Mouse (Mus musculus) B cell, adult 2 months (primary cell): ENCODE measurements around the gene Smarcd2.

ENCODE experiments used
- DNase-seq, 2 experiments: peaks; one replicate each; pipeline ENCODE4 v3.0.0; 2022

Smarcd2 gene

DNA sequence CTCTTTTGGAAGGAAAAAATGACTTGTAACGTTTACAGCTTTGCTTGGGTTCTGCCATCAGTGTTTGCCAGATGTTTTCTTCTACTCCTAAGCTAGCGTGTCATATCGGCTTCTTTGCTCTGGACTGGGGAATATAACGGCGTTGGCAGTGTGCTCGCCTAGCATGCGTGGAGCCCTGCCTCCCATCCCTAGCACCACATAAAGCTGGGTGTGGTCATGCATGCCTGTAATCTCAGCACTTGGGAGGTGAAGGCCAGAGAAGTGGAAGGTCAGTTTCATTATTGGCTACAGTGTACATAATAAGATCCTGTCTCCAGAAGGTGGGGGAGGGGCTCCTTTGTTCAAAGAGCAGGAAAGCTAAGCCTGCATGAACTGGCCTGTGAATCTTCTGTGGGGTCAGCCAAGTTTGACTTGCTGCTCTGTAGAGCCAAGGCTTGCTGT is 2.2 kb upstream of the Smarcd2 start:
- no peak for DNase-seq

DNA sequence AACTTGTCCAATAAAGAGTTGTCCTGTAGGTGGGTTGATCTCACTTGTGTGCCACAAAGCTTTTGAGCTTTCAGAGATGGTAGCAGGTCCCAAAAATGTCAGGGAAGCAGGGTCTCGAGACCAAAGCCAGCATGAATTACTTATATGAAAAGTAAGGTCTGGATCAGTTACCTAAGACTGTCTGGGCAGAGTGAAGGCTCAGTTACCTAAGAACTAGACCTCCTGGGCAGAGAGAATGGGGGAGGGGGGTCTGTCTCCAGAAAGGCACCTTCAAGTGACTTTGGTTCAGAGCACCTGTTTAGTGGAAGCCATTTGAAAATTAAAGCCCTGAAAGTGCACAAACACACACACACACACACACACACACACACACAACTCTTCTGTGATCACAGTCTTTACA is 1.6 kb upstream of the Smarcd2 start:
- no peak for DNase-seq

DNA sequence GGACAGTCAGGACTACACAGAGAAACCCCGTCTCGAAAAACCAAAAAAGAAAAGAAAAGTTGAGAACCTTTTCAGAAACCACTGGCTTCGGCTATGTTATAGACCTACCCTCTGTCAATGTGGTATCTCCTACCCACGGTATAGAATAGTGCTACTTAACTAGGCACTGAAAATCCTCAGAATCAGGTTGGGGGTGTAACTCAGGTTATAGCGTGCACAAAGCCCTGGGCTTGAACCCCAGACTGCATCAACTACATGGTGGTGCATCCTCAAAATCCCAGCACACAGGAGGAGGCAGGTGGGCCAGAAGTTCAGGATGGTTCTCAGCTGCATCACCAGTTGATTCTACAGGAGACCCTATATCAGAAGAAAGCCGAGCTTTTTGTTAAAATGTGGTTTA is 1.0 kb upstream of the Smarcd2 start:
- no peak for DNase-seq

DNA sequence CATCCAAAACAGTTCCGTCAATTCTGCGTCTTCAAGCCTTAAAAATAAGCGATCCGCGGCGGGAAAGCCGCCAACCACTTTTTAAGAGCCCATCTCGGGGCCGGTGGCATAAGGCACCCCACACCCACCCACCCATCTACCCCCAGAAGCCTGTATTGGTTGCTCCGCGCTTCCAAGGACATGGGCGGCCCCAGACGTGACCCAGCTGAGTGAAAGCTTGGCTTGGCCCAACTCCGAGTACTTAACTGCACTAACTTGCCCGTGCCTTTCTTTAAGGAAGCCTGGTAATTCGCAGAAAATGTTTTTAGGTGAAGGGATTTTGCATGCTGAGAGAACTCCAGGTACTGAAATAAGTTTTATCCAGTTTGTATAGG is 526 bp upstream of the Smarcd2 start:
- DNase-seq: no peak

DNA sequence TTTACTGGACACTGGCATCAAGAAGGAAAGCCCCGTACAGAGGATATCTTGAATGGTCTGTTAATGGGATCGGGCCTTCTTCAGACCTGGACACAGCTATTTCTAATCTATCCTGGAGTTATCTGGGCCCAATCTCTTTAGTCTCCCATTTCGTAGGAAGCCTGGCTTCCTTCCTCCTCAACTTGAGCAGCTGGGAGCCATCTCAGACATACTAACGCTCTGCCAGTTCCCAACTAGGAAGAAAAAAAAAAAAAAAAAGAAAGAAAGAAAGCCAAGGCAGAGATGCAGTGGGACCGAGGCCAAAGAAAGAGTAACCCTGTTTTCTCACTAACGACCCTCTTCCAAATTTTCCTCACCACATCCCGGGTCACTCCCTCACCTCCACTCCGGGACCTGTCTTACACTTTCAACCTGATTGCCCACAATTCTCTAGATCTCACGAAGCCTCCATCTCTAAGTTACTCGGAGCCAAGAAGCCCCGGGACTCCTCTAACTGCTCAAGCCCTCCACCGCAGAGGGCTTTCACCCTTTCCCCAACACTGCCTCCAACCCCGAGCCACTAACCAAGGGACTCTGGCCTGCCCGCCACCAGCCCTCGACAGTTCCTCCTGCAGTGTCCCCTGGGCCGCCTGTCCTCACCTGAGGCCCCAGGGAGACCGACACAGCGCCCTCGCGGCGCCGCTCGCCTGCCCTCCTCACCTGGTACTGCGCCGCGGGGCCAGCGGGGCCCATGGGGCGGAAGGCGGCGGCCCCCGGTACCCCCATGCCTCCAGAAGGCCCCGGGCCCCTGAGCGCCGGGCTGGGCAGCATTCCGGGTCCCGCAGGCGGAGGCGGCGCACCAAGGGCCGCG is 753 bp downstream of the Smarcd2 start:
- DNase-seq: peak in 1 of 2 experiments; percentile 53

DNA sequence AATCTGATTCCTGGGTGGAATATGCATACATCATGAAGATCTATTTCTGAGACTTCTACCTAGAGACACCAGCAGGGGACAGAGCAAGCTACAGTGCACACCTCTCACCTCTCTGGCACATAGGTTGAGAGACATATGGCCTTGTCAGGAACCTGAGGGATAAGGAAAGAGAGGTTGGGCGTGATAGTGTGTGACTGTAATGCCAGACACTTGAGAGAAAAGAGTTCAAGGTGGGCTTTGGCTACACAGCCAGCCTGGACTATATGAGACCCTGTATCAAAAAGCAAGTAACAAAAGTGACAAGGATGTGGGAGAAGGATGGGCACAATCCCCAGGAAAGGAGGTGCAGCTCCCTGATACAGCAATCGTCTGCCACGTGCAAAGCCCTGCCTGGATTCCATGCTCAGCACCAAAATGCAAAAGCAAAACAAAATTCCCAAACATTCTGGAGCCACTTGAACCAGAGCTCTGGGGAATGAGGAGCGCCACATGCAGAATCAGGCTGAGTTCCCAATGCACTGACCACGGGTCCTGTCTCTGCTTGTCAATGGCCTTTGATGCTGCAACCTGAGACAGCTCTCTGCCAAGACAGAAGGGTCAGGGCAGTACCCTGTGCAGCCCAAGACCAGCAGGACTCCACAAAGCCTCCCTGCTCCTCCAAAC is 1.5 kb downstream of the Smarcd2 start:
- DNase-seq: no peak

DNA sequence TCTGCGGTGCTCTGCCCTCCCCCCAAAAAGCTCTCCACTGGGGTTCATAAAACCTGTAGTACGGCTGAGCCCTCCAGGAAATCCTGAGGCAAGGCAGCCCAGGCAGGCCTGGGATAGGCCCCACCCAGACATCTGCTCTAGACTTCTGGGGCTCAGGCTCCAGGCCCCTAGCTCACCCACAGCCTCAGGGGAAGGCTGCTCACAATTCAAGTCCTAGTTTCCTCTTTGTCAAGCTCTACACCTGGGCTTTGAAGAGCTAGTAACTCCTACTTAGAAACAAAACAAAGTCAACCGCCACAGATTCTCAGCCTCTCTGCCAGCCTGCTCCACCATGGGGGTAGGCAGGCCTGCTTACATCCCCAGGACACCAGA is 3.7 kb downstream of the Smarcd2 start:
- peak in 1 of 2 experiments; percentile 5 for DNase-seq

DNA sequence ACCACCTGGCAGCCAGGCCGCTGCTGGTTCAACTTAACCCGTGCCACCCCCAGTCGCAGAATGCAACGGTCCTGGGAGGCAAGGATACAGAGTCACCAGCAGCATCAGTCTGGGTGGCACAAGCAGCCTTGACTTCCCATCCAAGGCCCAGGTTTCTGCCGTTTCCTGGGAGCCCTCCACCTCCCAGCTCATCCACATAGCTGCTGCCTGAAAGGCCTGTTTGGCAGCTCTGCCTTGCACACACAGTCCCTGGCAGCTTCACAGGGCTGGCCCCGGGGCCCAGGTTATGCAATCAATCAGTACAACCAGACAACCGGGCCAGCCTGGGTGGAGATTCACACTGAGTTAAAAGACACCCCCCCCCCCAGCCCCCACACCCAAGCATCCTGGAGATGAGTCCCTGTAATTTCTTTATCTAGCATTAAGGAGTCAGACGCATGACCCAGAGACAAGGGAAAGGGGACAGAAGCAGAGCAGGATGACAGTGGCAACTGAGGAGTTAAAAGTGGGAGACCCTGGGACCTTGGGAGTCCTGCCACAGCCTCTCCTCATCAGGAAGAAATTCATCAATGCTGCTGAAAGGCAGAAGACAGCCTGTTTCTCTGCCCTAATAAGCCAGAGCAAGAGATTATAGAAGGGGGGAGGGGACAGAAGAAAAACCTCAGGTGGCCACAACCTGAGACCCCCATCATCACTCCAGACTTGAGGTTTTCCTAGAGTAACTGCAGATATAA is 4.3 kb downstream of the Smarcd2 start:
- no peak for DNase-seq

DNA sequence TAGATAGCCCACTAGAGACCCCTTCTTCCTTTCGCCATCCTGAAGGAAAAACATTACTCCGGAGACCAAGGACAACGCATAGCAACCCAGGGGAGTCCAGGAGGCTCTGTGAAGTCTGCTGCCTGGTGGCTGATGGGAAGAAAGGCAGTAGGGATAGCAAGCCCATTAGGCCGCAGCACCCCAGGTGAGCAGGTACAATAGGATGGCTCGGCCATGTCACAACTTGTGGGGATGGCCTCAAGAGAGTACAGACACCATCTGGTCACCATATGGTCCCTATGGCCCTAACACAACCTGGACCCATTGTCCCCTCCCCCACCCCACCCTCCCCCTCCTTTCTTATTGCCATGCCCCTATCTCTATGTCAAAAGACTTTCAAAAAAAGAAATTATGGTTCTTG is 4.9 kb downstream of the Smarcd2 start:
- DNase-seq: no peak

DNA sequence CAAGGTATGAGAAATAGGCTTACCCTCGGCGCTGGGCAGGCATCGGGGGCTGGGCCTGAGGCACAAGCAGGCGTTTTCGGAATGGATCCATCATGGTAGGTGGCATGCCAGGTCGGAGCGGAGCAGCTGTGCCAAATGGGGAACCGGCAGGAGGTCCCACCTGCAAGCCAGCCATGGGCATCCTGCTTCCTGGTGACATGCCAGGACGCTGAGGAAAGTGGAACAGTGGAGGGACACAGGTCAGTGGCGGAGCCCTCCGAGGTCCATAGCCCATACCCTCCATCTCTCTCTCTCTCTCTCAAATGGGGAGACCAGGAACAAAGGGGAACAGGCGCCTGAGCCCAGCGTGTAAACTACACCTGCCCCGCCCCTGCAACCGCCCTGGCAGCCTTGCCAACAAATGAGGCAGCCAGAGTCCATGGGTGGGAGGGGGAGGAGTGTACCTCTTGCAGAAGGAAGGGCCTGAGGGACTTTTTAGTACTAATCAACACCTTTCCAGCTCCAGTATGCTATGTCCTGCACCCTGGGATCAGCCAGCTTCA is 5.4 kb downstream of the Smarcd2 start:
- DNase-seq: no peak

DNA sequence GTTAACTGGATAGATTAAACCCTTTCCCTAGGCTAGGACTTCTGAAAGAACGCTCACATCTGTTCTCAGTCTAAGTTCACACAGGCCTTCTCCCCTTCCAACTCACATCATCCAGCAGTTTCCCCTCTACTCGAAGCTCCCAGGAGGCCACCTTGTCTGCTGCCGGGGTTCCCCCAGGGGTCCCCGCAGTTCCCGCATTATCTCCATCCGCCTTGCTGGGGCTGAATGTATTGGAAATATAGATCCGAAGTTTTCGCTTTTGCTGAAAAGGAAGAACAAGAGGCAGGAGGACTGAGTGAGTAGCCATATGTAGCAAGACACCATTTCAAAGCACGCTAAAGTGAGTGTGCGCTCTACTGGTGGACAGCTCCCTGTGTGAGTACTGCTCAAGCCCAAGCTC is 6.3 kb downstream of the Smarcd2 start:
- DNase-seq: no peak

DNA sequence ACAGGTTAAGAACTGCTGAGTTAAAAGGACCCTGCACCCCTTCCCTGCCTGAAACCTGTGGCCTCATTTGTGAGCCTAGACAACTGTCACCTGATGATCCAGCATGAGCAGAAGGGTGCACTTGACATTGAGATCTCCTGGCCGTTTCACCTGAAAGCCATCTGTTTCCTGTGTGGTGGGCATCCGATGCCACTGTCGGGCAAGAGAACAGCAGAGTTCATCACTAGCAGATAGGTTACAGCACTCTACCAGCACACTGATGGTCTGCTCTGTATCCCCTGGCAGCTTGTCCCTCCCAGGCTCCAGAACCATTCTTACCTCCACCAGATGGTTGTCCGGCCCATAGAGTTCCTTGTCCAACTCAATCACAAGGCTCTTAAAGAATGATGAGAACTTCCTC is 7.2 kb downstream of the Smarcd2 start:
- no peak for DNase-seq

DNA sequence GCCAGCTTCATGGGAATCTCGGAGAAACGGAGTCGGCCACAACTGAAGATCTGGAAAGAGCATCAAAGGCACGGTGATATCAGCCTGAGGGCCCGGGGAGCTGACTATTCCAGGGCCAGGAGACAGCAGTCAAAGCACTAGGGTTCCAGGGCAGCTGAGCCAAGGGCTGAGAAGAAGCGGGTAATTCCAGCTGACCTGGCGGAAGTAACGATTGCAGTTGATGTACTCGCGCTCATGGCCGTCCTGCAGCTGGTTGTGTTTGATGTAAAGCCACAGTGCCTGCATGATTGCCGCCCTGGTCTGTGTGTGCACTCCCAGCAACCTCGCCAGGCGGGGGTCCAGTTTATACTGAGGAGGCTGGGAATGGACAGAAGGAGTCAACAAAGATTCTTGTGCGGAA is 7.8 kb downstream of the Smarcd2 start:
- DNase-seq: no peak

DNA sequence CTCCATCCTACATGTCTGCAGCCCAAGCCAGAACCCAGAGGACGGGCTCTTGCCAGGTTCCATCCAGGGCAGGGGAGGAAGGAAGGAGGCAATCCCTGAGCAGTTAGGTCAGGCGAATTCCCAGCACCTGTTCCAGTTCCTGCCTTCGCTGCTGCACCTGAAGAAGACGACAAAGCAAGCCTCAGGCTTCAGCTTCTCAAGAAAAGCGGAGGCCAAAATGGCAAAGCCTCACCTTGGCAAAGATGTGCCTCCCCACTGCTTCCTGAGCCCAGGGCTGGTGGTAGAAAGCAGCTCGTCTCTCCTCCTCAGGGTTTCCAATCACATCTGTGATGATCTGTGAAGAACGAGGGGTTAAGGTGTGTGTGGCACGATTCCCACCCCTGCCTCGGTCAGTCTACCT is 8.8 kb downstream of the Smarcd2 start:
- DNase-seq: no peak

DNA sequence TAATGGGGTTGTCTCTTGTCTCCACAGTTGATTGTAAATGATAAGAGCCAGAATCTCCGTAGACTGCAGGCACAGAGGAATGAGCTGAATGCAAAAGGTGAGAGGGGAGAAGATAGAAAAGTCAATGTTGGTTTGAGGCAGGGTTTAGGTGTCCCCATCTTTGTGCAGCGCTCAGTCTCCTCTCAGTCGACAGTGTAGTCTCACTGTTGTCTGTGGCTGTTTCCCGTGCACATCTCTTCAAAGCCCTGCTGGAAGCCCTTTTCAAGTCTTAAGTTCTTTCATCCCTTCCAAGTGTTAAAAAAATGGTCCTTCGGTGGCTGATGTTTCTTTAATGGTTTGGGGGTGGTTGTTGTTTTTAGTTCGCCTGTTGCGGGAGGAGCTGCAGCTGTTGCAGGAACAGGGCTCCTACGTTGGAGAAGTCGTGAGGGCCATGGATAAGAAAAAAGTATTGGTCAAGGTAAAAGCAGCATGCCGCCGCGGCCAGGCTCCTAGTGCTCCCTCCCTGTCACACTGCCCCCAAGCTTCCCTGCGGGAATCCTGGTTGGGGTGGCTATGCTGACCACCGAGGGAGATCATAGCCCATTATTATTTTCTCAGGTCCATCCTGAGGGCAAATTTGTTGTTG is 11.8 kb downstream of the Smarcd2 start:
- DNase-seq: no peak

DNA sequence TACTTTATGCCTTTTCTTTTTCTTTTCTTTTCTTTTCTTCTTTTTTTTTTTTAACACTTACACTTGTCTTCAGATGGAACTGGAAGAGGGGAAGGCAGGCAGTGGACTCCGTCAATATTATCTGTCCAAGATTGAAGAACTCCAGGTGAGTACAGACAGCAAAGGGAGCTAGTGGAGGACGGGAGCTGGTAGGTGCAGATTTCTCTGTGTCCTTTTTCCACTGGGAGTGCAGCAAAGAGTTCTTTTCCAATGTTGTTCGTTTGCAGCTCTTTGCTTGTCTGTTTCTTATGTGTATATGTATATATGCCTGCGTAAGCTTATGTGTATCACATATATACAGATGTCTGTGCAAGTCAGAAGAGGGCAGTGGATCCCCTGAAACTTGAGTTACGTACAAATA is 16.0 kb downstream of the Smarcd2 start:
- peak; percentile 17 to 31 for DNase-seq

DNA sequence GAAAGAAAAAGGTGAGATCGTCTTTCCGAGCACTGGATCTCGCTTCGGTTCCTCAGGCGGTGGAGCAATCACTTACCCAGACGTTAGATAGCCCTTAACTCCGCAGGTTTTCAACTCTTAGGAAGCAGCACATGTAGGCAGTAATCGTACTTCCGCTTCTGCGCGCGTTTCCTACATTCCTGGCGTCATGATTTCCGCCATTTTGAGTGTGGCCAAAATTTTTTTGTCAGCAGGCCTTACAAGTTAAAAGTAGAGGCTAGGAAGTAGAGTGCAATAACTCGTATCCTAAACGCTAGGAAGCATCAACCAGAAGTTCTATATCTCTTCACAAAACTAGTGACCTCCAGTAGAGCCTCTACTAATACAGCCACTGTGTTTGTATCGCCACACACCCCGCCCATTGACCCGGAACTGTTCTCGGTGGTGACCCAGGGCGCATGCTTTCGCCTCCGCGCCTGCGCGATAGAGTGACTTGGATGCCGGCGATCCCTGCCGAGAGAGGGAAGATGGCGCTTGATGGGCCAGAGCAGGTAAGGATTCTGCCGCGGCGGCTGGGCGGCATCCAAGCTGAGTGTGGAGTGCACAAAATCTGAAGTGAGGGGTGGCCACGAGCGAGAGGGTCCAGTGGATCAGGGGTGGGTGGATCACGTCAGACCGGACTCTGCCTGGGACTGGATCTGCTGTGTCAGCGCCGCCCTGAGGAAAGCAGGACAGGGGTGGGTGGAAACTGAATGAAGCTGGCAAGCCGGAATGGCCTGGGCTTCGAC is 16.9 kb downstream of the Smarcd2 start, which contains the start of the genes Ftsj3 and Psmc5:
Ftsj3 (minus strand) TSS at position 395 of the 767 bp plus-strand sequence.
Psmc5 (plus strand) TSS at position 470 of the 767 bp plus-strand sequence.
- DNase-seq: peak; percentile 98 to 99

DNA sequence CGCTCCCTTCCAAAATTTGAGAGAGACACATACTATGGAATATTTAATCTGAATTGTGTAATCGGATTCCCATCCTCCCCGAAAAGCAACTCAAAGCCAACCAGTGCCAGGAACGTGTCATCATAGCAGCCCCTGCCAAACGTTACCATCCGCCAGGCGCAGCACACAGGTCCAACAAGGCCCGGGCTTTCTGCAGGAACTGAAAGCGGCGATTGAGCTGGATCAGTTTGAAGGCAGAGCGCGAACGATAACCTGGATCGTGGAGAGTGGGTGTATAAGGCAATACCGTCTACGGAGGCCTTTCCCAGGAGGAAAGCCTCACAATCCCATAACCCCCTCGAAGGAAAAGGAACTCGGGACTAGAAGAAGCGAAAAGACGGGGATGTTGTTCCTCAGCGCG is 17.6 kb downstream of the Smarcd2 start:
- DNase-seq: no peak

DNA sequence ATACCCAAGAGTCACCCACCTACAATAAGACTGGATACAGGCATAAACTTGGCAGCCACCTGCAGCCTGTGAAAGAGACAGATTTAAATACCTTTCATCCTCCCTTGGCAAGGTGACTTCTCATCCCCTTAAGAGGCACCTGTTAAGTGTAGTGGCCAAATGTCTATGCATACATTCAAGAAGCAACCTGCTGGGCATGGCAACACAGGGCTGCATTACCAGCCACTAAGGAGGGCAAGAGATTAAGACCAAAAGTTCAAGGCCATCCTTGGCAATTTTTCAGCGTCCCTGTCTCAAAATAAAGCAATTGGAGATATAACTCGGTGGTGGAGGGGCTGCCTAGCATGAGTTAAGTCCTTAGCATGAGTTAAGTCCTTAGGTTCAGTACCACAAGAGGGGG is 18.0 kb downstream of the Smarcd2 start:
- no peak for DNase-seq

DNA sequence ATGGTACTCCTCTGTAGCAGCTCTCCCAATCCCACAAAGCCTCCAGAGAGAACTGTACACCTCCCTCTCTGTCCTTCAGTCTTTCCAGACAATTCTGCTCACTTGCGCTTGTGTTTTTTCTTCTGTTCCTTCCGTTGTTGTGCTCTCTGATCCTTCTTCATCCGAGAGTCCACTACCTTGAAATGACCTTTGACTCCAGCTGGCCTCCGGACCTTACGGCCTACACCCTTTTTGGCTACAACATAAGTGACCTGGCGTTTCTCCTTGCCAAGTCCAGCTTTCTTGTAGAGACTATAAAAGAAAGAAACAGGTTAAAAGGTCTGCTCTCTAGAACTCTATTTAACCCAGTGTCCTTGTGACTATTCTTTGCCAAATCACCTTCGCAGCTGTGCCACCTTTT is 23.4 kb downstream of the Smarcd2 start:
- no peak for DNase-seq

DNA sequence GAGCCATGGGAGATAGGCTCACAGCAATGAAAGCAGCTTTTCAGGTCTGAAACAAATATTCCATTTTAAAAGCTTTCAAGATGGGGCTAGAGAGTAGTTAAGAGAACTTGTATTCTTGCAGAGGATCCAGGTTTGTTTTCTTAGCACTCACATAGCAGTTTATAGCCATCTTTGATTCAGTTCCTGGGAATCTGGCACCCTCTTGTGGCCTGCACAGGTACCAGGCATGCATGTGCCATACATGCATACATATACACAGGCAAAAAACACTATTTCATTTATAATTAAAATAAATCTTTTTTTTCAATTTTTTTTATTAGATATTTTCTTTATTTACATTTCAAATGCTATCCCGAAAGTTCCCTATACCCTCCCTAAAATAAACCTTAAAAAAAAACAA is 25.9 kb downstream of the Smarcd2 start:
- peak; percentile 35 to 57 for DNase-seq

DNA sequence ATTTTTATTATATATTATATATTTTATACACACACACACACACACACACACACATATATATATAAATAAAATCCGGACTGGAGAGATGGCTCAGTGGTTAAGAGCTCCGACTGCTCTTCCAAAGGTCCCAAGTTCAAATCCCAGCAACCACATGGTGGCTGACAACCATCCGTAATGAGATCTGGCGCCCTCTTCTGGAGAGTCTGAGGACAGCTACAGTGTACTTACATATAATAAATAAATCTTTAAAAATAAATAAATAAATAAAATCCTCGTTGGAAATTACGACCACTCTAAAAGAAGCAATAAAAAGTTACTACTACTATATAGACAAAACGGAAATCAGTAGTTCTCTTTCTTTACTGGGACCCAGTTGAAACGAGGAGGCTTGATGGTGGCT is 38.8 kb downstream of the Smarcd2 start:
- peak; percentile 36 to 50 for DNase-seq
